Mouse (Mus musculus): ENCODE results near the gene Magi2.
"Not testable (repeated sequence)": the region's sequence is repeated elsewhere in the genome, so short reads cannot be mapped to it uniquely, and the experiment has no call there.

Gene Magi2

GRCm38 (mm10) chr5:20512377-20513126 lies 1285.7 kb downstream of the Magi2 start:
- DNase-seq (ENCODE audit: low spot score) = no peak

- no peak for DNase-seq (ENCODE audit: low spot score)
Measured at GRCm38 (mm10) chr5:20521639-20522038, 1294.8 kb downstream of the Magi2 start.

- DNase-seq (ENCODE audit: low spot score) = no peak
Measured at GRCm38 (mm10) chr5:20522047-20522446, 1295.2 kb downstream of the Magi2 start.

- no peak for DNase-seq (ENCODE audit: low spot score)
Measured at GRCm38 (mm10) chr5:20523776-20524175, 1296.9 kb downstream of the Magi2 start.

GRCm38 (mm10) chr5:20526588-20526987 lies 1299.8 kb downstream of the Magi2 start:
- not testable (repeated sequence) for DNase-seq (ENCODE audit: low spot score)

GRCm38 (mm10) chr5:20536544-20536943 lies 1309.7 kb downstream of the Magi2 start:
- no peak for DNase-seq (ENCODE audit: low spot score)

GRCm38 (mm10) chr5:20537369-20538022 lies 1310.7 kb downstream of the Magi2 start:
- no peak for DNase-seq (ENCODE audit: low spot score)

- no peak for DNase-seq (ENCODE audit: low spot score)
Measured at GRCm38 (mm10) chr5:20544374-20544773, 1317.5 kb downstream of the Magi2 start.

- no peak for DNase-seq (ENCODE audit: low spot score)
Measured at GRCm38 (mm10) chr5:20559378-20559777, 1332.5 kb downstream of the Magi2 start.

- DNase-seq (ENCODE audit: low spot score) = no peak
Measured at GRCm38 (mm10) chr5:20559821-20560220, 1333.0 kb downstream of the Magi2 start.

- no peak for DNase-seq (ENCODE audit: low spot score)
Measured at GRCm38 (mm10) chr5:20568421-20568820, 1341.6 kb downstream of the Magi2 start.

- DNase-seq (ENCODE audit: low spot score) = no peak
Measured at GRCm38 (mm10) chr5:20568966-20569365, 1342.1 kb downstream of the Magi2 start.

- no peak for DNase-seq (ENCODE audit: low spot score)
Measured at GRCm38 (mm10) chr5:20574816-20575215, 1348.0 kb downstream of the Magi2 start.

- no peak for DNase-seq (ENCODE audit: low spot score)
Measured at GRCm38 (mm10) chr5:20575798-20576197, 1349.0 kb downstream of the Magi2 start.

- no peak for DNase-seq (ENCODE audit: low spot score)
Measured at GRCm38 (mm10) chr5:20576266-20576665, 1349.4 kb downstream of the Magi2 start.

GRCm38 (mm10) chr5:20578666-20579065 lies 1351.8 kb downstream of the Magi2 start:
- no peak for DNase-seq (ENCODE audit: low spot score)

- DNase-seq (ENCODE audit: low spot score) = no peak
Measured at GRCm38 (mm10) chr5:20580619-20581018, 1353.8 kb downstream of the Magi2 start.

GRCm38 (mm10) chr5:20582995-20583435 lies 1356.2 kb downstream of the Magi2 start:
- DNase-seq (ENCODE audit: low spot score) = no peak

- DNase-seq (ENCODE audit: low spot score) = no peak
Measured at GRCm38 (mm10) chr5:20583639-20584038, 1356.8 kb downstream of the Magi2 start.

GRCm38 (mm10) chr5:20584769-20585168 lies 1357.9 kb downstream of the Magi2 start:
- DNase-seq (ENCODE audit: low spot score) = no peak

GRCm38 (mm10) chr5:20589731-20590130 lies 1362.9 kb downstream of the Magi2 start:
- DNase-seq (ENCODE audit: low spot score) = no peak

GRCm38 (mm10) chr5:20598196-20598595 lies 1371.4 kb downstream of the Magi2 start:
- DNase-seq (ENCODE audit: low spot score) = no peak

- DNase-seq (ENCODE audit: low spot score) = no peak
Measured at GRCm38 (mm10) chr5:20603756-20604469, 1377.1 kb downstream of the Magi2 start.
